Mouse (Mus musculus) G1E-ER4 (cell line): ENCODE results near the gene Rasgef1b. TPM values are rescaled to one million over a fixed set of nuclear protein-coding genes. Genes with fewer than 3 reads are reported as not detected.

Experiments
- GATA1 ChIP-seq: IDR thresholded peaks from one replicate; pipeline ENCODE4 v1.8.0; 2012; ENCODE audit warnings: low read length, inconsistent platforms
- polyA plus RNA-seq: library from polyadenylated mRNA; stranded (reverse); fragments of >175 nt; gene quantifications from 2 replicates; pipeline ENCODE4 v1.2.3, GENCODE M21; 2012

Gene Rasgef1b
- polyA plus RNA-seq, 1 experiment = not detected

DNA sequence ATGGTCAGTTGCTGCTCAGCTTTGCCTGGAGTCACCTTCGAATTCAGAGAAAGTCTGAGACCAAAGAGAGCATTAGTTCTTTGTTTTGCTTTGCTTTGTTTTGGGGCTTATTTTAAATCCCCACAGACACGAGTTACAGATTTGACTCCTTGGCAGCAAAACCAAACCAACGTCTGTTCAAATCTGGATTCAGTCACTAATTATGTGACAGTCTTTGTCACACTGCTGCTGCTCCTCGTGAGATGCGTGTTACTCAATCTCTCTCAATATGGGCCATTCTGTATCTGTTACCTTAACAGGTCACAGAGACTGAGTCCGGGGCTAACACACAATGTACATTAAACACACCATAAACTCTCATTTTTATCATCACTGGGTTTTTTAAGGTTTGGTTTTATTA is 288.8 kb downstream of the Rasgef1b start:
- TF ChIP-seq GATA1 = no peak

DNA sequence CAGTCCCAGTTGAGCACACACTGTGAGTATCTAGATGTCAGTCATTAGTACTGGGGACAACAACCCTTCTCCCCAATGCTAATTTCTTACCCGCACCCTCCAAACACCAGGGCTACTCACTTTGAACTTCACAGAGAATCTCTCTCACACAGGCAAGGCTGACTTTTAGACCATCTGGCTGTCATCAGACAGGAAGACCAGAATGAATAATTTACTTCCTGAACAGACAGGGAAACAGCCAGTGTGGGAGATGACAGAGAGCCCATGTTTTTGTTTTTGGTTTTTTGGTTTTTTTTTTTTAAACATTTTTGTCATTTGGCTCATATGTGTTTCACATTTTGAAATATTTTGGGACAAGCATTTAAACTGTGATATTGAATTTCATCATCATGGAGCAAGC is 290.3 kb downstream of the Rasgef1b start:
- no peak for TF ChIP-seq GATA1

DNA sequence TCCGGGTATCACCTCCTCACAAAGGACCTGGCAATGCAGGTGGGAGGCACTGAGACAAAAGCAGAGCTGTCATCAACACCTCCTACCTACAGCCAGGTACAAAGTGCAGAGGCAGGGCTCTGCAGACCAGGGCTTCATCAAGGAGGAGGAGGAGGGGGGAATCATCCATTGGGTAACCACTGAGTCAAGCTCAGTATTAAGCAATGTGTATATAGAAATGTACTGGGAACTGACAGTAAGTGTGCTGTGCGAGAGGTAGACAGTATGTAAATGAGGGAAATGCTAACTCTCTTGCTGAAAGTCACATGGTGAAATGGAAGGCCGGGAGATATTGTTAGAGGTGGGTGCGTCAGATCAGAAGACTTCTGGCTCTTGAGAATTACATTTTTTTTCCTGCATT is 294.6 kb downstream of the Rasgef1b start:
- no peak for TF ChIP-seq GATA1

DNA sequence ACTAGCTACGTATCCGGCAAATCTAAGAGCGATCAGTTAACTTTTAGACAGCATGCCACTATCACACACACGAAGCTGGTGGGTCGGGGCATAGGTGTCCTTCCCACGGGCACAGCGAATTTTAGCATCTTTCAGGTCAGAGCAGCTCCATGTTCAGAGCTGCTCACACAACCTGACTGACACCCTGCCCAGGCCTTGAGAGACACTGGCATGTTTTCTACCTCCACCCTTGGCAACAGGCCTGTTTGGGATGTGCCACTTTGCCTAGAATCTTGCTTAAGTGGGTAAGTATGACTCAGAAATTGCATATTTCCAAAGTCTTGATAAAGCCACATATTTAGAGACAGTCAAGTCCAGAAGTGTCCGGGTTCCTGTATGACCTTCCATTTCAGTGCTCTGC is 296.4 kb downstream of the Rasgef1b start:
- no peak for TF ChIP-seq GATA1

DNA sequence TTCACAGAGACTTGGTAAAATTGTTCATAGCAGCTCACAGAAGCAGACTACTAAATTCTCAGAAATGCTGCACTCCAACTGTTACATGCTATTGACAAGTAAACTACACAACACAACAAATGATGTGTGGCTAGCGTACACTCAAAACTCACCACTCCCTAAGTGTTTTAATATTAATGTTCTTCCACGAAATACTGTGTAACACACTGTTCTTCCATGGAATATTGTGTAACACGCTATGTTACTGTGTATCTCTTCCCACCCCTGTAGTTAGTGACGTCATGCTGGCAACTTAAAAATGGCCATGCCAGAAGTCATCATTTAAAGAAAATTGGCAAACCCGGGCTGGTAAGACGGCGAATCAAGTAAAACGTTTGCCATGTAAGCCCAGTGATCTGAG is 299.6 kb downstream of the Rasgef1b start:
- TF ChIP-seq GATA1 = no peak

DNA sequence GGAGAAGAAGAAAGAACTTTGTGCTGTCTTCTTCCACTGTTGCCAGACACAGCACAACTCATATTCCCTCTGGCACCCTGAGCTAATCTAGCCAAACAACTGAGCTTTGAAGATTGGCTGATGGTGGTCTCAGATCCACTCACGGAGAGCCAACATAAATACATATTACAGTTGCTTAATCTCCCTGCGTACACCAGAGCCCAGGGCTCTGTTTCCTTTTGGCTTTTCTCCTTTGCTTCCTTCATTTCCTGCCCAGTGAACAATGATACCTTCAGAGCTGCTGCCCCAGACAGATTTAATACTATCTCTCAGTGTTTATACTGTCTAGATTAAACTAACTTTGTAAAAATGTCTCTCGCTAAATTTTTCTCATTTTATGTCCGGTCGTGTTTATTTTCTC is 300.2 kb downstream of the Rasgef1b start:
- TF ChIP-seq GATA1 = no peak

DNA sequence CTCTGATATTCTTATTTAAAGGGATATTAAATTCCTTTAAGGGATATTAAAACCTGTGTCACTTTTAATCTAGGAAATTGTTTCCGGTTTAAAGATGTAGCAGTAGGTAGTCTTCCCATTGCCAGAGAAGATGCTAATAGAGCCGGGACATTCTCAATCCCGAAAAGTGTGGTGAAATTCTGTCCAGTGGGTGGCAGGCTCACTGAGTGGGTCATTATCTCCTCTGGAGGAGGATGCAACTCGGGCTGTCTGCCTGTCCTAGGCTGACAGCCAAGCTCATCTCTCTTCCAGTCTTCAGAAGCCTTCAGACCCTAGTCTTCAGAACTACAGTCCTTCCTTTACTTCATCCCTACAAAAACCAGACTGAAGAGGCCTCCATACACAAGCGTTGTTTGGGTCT is 305.6 kb downstream of the Rasgef1b start:
- TF ChIP-seq GATA1 = no peak

DNA sequence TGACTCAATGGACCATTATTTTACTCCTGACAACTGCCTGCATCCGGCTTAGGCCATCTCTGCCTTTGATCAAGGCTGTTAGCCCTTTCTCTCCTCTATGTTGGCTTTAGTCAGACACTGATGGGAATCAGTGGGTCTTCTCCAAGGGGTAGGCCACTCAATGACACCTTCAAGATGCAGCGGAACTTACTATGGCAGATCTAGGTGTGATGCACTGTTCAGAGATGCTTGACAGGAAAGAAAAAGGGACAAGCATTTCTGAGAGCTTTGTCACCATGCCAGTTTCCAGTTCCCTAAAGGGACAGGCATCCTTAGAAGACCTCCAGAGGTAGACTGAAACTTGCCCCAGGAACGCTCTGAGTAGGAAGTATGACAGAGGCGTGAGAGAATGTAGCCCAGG is 306.0 kb downstream of the Rasgef1b start:
- no peak for TF ChIP-seq GATA1

DNA sequence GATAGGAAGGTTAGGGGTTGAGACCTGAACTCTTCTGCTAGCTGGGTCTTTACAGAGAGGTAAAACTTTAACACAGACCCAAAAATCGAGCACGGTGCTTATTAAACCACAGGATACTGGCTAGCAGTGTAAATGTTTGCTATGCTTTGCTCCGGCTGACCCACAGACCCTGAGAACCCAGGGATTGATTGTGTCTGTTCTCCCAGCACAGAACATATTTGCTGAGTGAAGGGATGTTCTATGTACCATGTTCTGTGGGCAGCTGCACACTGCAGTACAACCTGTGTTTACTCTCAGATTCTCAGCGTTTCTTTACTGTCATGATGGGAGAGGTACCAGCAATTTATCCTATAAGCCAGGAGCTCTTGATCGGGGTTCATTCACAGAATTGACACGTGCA is 306.8 kb downstream of the Rasgef1b start:
- TF ChIP-seq GATA1 = no peak

DNA sequence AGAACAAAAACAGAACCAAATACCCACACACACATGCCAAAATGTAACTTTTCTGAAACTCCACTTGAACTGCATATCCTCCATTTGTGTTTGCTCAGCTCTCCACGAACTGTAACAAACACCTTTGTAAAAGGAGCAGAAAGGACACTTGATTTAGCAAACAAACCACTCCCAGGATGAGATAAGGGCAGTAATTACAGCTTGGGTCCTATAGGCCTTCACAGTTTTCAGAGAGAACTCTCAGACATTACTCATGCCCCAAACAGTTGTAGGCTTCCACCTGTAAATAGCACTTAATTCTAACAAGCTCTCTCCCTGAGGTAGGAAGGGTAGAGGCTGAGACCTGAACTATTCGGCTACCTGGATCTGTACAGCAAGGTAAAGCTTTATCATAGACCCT is 309.0 kb downstream of the Rasgef1b start:
- TF ChIP-seq GATA1 = no peak

DNA sequence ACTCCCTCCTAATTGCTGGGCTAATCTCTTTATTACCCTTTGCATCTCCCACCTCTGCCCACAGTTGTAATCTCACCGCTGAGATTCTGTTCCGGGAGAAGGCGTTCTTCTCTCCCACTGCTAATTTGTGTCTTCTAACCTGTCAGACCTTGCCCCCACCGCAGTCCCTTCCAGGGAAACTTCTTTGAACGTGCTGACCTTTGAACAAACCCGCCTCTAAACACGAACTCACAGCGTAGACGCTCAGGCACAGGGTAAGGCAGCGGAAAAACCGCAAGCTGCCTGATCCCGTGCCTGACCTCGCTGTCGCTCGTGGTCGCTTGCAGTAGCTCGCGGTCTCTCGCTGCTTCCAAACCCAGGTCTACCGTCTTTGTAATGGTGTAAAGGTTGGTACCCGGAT is 312.0 kb downstream of the Rasgef1b start:
- TF ChIP-seq GATA1 = no peak

DNA sequence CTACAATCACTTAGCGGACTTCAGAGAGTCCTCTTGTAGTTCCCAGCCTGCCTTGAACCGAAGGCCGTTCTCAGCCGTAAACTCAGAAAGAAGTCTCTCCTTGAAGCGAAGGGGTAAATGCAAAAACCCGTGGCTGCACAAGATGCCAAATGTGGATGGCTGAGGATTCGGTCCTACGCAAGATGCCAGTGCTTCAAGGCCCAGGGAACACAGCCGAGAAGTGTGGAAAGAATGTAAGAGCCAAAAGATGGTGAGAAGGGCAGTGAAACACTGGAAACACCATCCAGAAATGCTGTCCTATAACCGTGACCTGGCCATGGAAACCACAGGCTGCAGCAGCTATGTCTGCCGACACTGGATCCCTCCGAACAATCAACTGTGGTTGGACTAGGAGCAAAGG is 313.2 kb downstream of the Rasgef1b start:
- TF ChIP-seq GATA1 = no peak

DNA sequence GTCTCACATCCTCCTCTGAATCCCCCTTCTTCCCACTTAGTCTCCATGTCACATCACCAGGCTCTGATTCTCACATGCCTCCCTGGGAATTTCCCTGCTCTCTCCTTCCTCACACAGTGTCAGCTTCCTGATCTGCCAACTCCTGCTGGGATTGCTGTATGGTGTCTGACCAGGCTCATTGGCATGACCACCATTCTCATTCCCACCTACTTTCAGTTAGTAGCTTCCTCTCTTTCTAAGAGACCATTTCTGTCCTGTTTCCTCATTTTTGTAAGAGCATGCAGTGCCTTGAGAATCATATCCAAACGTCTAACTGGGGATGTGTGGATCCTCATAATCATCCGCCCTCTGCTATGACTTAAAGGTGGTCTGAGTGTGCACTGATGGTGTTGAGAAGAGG is 313.8 kb downstream of the Rasgef1b start:
- no peak for TF ChIP-seq GATA1

DNA sequence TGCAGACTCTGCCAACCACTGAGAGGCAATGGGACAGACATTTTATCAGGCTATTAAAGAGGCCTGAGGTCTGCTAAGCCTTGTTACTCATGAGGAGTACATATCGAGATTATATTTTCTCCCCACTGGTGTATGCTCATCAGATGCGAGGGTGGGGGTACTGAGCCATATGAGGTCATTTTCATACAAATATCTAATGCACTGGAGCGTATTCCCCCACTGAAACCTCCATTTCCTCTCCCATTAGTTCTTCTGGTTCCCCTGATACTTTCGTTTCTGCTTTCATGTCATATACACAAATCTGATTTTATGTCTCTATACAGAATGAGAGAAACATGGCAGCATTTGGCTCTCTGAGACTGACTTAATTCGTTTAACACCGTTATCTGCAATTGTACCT is 314.6 kb downstream of the Rasgef1b start:
- TF ChIP-seq GATA1 = no peak

DNA sequence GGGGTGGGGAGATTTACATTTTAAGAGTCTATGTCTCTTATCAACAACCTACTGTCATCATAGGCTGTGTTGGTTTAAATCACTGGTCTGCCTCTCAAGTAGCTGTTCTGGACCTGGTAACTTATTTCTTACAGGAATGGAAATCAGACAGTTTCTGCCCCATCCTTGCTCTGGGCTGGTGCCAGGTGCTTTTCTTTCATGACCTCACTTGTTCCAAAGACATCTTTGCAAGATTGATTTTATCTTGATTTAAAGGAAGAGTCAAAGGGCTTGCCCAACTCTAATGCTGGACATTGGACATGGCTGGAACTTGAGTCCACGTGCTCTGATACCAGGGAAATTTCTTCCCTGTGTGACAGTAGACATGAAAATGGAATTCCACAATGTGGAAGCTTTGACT is 315.0 kb downstream of the Rasgef1b start:
- no peak for TF ChIP-seq GATA1

DNA sequence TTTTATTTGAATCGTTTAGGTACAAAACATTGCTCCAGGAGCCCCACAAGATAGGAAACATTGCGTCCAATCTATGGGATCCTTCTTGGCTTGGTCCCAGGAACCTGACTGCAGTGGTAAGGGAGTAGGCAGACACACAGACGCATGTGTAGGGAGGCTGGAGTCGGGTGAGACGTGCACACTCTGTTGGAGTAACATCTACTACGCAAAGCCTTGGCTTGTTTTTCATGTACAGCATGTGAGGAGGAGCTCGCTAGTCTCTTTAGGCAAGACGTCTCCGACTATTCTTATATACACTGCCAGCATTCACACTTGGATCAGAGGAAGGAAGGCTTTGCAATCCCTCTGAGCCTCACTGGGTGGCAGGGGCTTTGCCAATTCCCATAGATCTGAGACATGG is 315.5 kb downstream of the Rasgef1b start:
- TF ChIP-seq GATA1 = no peak

DNA sequence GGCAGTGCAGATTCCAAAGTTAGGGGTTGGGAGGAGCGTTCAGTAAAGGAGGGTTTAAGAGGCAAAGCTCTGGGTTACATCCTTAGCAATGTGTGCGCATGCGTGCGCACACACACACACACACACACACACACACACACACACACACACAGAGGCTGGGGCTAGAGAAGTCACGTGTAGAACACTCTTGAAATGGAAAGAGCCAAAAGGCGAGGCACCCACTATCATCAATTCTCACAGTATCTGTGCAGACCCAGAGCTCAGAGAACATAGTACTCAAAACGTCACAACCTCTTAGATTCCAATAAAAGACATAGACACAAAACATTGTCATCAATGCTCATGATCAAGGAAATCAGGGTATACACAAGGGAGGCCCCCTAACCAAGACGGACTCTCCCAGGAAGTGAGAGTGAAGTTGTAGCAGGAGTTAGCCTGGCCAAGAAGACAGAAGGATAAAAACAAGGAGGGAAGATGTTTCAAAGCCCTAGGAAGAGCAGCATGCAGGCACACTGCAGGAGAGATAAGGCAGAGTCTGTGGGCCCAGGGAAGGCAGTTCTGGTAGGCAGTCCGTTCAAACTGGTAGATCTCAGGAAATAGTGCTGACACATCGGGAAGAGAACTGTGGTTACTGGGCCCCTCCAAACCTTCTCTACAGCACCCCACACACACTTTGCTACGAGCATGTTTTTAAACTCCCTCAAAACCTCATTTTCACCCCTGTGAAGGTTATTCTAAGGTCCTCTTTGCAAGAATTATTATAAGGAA is 324.3 kb downstream of the Rasgef1b start:
- no peak for TF ChIP-seq GATA1

DNA sequence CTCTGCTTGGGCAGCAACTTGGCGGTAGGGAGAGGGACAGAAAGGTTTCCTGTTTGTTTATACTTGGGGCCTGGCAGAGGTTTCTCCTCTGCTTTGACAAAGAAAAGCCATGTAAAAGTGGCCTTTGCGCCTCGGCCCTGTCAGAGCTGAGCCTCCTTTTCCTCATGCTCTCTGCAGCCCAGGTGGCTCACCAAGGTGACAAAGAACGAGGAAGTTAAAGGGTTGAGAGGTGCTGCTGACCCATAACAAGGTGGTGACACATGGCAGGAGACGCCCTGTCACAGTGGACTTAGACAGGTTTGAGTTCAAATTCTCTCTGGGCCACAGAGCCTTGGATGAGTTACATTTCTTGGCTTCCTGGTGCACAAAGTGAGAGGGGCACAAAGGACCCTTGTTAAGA is 325.5 kb downstream of the Rasgef1b start:
- no peak for TF ChIP-seq GATA1
